Mouse (Mus musculus) T-cell, adult 2 months (primary cell): Measurements from ENCODE around the gene Rnf216.

Source experiments
- DNase-seq: peaks from one replicate; pipeline ENCODE4 v3.0.0; 2022; ENCODE audit warnings: low spot score

Rnf216 gene

DNA sequence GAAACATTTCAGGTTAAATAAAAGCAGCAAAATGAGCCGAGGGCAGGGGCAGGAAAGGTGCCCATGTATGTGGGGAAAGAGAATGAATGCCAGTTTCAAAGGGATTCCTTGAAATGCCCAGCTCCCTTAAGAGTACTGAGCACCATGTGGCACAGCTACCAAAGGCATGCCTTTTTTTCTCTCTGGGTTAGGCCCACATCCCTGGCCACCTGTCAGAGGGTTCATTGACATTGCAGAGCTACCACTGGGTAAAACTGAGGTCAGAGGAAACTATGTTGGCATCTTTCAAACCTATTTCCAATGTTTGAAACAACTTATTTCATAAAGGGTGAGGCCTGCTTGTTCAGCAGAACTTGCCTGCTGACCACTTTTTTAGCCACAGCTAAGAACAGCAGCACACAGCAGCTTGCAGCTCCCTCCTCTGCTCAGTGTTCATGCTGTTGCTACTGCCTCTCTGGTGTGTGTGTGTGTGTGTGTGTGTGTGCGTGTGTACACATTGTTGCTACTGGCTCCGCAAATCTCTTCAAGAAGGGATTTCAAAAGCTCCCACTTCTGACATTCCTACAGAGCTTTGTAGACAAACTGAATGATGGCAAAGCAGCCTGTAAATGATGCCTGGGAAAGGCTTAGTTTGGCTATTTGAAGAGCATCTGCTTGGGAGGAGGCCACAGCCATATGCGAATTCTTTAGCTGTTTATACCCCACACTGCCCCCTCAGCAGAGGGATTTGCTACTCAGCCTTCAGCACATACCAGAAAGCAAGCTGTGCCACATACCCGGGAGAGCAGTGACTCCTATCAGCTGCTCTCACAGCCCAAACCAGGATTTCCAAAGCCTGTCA is 59.4 kb downstream of the Rnf216 start:
- DNase-seq = no peak

DNA sequence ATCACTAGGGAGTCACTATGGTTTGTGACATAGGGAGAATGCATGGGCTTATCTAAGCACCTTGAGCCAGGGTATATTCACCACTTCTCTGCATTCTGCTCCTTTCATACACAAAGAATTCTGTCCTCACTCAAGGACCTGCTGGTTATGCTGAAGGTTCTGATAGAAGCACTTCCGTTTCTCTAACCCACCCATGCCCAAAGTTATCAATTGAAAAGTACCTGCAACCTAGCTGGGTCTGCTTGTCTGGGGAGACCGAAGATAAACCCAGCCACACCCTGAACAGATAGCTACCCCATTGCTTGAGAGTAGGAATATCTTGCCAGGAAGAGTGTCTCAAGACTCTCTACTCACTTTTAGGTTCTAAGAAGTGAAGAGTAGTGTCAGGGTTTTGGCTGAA is 60.1 kb downstream of the Rnf216 start:
- DNase-seq = no peak

DNA sequence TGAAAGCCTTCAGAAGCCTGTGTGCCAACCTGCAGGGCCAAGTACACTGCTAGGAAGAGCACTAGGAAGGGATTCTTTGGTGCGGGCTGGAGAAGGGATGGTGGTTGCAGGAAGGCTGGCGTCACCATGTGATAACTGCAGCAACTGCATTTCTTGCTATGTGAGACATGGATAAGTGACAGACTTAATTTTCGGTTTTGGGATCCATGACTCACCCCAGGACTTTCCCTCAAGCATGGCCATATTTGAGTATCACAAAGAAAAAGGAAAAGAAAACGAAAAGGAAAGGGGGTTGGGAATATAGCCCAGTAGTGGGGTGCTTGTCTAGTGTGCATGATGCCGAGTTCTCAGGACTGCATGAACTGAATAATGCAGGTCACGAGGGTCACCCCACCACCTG is 60.9 kb downstream of the Rnf216 start:
- DNase-seq = no peak

DNA sequence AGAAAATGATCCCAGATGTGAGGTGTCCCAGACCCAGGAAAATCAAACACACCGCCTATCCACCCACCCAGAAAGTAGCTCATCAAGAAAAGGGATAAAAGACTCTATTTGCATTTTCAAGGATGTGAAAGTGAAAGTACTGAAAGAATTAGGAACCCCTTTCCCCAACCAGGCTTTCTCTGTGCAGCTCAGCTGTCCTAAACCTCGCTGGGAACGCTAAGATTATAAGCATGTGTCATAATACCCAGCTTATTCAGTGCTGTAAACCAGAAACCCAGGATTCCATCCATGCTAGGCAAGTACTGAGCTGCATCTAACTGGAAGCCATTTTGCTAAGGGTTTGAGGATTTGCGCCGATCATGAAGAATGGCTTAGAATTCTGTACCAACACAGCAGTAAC is 62.5 kb downstream of the Rnf216 start:
- no peak for DNase-seq

DNA sequence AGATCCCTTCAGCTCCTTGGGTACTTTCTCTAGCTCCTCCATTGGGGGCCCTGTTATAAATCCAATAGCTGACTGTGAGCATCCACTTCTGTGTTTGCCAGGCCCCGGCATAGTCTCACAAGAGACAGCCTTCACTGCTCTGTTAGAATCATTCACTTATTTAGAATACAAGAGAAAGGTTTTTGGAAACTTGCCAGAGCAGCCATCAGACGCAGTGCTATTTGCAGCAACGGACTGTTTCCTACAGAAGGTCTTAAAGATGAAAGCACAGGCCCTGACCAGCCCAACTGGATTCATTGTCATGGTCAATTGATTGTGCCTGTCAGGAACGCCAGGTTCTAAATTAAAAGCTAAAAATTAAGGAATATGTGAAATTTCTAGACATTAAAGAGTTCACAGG is 63.0 kb downstream of the Rnf216 start:
- no peak for DNase-seq

DNA sequence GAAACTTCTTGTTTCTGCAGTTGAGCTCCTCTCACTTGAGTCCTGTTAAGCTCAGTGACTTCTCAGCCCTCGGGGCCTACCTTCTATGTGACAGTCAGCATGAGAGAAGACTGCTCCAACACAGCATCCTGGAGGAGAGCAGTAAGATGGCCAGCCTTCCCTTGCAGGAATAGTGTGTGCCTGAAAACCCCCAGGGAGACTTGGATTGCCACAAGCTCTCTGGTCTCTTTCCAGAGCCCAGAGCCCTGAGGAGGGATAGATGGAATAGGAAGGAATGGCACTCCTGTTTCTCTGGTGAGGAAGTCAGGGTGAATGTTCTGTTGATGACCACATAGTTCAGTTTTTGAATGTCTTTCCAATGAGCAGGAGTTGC is 63.8 kb downstream of the Rnf216 start:
- DNase-seq = no peak

DNA sequence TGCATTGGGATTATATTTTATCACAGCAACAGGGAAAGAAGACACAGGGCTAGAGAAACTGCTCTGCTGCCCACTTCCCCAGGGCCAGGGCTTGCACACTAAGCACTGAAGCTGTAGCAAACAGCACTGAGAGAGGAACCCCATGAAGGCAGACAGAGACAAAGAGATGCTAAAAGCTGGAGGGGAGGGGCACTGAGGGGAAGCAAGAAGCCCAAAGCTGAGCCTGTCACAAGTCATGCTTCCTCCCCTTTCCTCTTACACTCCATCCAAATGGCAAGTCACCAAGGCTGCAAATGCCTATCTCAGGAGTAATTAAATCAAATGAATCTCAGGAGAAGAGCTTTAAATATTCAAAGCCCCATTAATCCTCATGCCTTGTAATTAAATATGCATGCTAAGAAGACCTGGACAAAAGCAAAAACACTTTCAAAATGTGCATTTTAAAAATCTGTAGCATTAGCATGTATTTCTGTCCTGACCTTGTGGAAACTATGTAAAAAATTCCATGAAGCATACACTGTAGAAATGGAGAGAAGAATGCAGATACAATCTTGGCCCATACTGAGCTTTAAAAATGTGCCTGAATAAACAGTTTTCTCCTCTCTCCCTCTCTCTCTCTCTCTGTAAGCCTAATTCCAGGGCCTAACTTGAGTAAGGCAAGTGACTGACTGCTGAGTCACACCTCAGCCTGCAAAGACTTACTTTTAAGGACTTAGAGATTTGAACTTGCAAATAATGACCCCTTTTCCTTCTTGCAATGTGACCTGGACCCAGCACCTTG is 64.4 kb downstream of the Rnf216 start:
- DNase-seq = no peak

DNA sequence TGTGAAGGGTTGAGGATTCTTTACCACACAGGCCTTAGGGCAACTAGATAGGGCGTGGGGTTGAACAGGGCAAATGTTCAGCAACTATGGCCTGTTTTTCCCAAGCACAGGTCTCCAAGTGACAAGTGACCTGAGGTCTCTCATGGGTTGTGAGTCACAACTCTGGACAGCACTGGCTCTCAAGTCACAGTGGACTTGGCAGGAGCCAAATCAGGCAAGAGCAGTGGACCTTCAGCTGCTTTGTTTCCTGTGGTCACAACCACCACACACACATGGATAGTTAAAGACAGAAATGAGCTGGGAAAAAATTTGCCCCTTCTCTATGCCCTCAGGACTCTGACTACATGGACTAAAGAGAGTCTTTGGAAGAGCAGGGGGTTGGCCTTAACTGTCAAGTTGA is 65.2 kb downstream of the Rnf216 start:
- DNase-seq = no peak

DNA sequence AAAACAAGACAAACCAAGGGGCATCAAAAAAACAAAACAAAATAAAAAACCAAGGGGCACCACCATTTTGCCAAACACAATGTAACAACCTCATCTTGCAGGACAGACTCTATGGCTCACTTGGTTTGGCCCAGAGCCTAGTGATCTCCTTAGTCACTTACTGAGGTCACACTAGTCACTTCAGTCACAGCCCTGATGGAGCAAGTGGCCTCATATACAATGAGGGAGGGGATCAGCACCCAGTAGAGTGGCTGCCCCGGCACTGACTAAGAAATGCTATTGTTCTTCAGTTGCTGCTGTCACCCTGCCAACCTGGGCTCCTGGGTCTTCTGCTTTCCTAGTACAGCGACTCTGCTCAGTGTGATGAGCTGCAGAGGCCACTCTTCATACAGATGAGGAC is 68.9 kb downstream of the Rnf216 start:
- DNase-seq = no peak

DNA sequence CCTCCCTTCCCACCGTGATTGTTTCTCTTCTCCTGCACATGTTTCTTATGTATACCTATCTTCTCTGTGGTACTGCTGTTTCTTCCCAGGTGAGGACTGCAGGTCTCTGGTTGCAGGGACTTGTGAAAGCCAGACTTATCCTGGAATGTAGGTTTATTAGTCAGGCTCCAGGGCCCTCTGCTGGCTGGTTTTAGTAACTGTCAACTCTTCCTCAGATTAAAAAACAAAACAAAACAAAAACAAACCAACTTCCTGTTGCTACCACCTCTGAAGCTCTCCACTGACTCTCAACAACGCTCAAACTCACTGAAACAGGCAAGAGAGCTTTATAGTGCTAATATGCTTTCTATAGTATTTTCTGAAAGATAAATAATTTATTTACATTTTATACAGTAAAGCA is 69.5 kb downstream of the Rnf216 start:
- DNase-seq = peak; percentile 18

DNA sequence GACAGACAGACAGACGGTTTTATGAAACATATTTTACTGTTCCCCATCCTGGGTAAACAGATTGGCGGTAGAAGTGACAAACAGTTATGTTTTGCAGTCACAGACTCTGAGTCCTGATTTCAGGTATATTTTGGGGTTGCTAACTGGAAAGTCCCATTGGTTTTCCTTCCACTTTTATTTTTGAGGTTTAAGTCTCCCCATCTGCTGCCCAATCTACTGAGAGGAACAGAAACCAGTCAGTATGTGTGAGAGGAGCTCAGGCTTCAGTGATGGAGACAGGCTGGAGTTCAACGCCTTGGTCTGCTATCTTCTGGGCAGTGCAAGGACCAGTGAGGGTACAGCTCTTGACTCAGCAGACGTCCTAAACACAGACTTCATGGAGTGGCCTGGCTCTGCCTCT is 74.0 kb downstream of the Rnf216 start:
- DNase-seq = no peak

DNA sequence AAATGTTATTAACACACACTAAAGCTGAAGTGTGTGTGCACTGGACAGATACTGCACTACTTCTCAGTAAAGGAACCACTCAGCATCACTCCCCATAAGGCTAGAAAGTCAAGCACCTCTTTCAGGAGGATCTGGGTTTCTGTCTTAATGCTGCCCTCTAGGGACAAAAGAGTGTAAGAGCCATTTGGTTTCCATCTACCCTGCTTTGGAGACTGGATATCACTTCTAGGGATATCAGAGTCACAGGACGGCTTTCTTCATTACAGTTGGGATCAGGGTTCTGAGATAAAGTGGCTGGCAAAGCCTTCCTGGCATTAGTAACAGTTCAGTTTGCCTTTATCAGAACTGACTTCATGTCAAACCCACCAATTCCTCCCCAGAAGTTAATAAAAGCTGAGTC is 75.6 kb downstream of the Rnf216 start:
- peak; percentile 44 for DNase-seq

DNA sequence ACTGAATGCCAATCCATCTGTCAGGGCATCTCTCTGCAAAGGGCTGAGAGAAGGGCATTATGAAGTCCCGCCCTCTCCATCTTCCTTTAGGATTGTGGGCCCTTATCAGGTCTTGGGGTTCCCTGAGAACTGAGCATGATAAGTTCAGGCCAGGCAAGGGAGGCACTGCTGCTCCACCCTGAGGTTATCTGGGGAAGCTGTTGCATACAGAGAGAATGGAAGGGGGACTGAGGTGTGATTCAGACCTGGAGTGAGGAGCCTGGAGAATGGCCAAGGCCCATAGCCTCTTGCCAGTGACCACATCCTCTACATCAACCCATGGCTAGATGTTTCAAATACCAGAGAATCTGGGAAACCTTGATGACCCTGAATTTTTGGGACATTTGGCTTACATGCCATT is 76.7 kb downstream of the Rnf216 start:
- DNase-seq = no peak

DNA sequence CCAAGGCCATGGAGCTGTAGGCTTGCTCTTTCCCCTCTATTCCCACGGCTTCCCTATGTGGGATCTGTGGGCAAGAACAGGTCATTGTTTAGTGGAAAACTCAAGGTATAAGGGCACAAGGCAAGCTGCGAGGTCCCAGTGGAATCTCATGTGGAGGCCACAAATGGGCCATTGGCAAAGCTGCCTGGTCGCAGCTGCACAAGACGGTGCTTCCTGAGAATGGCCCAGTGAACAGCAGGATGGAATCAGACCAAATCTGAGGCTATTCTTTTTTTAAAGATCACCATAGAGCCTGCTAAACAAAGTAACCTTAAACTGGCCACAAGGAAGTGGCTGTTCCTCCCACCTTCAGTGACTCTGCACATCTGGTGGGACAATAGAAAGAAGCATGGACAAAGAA is 77.5 kb downstream of the Rnf216 start:
- no peak for DNase-seq

DNA sequence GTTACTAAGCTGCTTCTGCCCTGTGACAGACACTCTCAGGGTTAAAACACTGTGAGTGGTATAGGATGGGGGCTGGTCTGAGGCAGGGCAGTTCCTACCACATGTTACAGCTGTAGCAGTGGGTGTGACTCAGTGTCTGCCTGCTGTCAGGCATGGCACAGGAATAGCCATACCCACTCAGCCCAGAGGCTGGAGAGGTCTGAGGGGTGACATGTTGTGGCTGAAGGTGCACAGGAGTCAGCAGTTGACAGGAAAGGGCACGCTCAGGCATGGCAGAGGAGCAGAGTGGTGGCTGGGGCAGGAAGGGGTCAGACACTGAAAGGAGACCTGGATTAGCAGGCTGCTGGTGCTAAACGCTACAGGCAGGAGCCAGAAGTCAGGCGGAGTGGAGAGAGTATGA is 78.7 kb downstream of the Rnf216 start:
- no peak for DNase-seq

DNA sequence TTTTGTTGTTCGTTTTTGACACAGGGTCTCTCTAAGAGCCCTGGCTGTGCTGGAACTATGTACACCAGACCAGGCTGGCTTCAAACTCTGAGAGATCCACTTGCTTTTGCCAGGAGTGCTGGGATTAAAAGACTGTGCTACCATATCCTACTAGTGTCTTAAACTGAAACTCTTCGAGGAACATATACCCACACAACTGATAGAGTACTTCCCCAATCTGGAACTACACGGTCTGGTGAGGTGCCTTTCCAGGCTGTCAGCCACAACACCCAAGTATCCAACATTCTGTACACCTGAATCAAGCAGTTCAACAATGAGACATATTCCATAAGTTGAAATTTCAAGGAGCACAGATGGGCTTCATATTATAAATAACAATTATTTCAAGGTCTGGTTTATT is 79.5 kb downstream of the Rnf216 start:
- no peak for DNase-seq

DNA sequence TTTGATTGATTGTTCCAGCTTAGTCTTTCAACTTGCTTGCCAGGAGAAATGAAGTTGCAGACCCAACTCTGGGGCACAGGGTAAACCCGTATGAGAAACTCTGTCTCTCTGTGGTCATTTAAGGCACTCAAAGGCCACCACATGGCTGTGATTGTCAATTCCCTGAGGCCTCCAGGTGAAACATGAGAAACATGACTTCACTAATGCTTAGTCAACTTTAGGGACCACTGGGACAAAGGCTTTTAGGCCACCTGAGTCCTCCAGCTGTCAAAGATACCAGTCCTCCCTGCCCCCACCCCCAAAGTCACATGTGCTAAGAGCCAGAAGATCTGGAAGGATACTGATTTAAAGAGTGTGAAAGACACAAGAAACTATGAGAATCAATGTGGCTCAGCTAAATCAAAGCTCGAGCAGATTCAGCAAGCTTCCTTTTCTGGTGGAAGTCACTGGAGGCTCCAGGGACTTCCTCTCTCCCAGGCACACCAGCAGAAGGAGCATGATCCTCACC is 80.1 kb downstream of the Rnf216 start:
- DNase-seq = no peak

DNA sequence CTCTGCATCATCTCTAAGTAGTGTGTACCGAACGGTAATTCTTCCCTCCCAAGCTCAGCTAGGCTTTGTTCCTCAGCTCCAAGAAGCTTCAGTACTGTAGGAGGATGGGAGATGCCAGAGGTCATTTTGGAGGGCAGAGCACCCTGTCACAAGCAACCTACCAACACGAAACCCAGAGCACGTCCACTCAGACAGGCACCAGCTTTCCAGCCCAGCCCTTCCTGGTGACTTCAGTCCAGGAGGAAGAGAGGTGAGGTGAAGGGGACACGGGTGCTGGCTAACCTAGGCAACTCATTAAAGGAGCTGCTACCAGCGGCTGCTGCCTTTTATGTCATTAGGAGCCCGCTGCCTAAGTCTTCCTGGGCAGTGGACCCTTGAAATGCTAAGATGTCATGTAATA is 81.1 kb downstream of the Rnf216 start:
- no peak for DNase-seq

DNA sequence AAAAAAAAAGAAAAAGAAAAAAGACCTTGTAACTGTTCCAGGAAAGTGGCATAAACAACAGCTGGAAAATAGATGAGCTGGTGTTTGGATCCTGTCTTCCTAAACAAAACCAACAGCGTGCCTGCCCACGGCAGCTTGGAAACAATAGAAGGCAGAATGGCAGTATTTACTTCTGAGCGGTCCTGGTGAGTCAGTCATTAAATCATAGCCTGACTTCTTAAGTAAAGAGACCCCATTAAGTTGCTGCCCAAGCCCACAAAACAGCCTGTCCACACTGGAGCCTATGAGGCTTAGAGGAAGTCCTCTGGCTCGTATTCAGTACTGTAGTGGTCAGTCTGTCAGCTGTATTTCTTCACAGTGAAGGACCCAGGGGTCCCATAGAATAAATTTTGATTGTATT is 81.6 kb downstream of the Rnf216 start:
- no peak for DNase-seq

DNA sequence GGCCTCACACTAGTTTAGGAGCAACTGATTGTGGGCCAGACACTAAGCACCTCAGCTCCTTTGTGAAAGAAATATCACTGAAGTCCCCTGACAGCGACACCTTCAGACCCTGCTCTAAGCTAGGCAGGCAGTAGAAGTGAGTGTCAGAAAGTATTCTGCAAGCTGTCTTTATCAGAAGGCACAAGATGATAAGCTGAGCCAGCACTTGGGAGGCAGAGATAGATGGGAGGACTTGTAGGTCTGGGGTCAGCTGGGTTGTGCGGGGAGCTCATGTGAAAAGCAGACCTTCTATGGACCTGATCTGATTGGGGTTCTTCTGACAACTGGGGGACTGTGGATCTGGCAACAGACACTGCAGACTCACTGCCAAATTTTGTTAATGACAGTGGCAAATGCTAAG is 88.9 kb downstream of the Rnf216 start:
- DNase-seq = no peak

DNA sequence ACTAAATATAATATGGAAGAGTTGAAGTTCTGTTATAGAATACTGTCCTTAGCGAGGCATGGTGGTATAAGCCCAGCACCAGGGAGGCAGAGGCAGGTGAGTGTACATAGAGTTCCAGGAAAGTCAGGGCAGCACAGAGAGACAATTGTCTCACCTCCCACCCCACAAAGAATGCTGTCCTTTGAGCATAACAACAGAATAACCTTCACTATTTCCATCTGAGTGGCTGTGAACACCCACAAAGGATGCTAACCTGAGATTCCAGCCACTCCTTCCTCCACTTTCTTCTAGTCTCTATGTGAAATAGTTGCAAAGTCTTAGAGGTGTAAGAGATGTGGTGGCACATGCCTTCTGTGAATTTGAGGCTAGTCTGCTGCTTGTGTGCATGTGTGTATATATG is 89.8 kb downstream of the Rnf216 start:
- DNase-seq = no peak

DNA sequence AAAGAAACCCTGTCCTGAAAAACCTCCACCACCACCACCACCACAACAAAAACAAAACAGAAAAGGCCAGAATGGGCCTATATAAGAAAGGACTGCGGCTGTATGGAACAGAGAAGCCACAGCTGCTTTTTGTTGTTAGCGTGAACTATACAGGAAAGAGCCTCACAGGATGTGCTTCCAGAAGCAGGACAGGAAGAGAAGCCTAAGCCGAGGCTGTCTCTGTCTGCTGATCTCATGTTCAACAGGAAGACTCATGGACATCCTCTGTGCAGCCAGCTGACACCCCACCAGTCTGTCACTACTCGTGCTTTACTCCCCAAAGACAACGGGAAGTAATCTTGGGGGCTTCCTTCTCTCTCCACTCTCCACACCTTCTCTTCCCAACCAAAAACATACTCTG is 95.4 kb downstream of the Rnf216 start:
- DNase-seq = no peak

DNA sequence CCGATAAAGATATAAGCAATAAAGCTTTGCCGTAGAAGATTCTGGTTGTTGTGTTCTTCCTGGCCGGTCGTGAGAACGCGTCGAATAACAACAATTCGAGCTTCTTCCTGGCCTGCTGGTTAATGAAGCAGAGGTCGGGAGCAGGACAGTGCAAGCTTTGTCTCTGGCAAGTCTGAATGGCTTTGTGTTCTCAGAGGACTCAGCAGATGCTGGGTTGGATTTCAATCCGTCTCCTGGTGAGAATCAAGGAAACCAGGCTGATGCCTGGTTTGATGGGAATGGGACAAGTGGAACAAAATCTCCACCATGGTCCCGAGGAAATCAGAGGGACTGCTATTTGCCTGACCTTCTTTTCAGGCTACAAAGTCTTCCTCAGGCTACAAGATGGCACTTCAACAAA is 103.4 kb downstream of the Rnf216 start:
- no peak for DNase-seq
